Mouse (Mus musculus): ENCODE results near the gene Tsnax. TPM values are rescaled to one million over a fixed set of nuclear protein-coding genes. Genes with fewer than 3 reads are reported as not detected.

The Tsnax gene
- total RNA-seq, 2 experiments from 2014 or later, result 70.9 to 77.4 TPM

GRCm38 (mm10) chr8:125075389-125075788, 62.6 kb downstream of the Tsnax start:
- DNase-seq, result no peak
- intact Hi-C loops (cut with DNase I), result no loop called here

GRCm38 (mm10) chr8:125077326-125077725, 64.5 kb downstream of the Tsnax start:
- no peak for DNase-seq
- intact Hi-C loops (cut with DNase I), result no loop called here

GRCm38 (mm10) chr8:125078771-125079384, 66.1 kb downstream of the Tsnax start:
- DNase-seq, result peak; percentile 91
- intact Hi-C loops (cut with DNase I), result no loop called here

- peak; percentile 31 for DNase-seq
- intact Hi-C loops (cut with DNase I), result no loop called here
These were observed 67.9 kb downstream of the Tsnax start for GRCm38 (mm10) chr8:125080388-125081344.

GRCm38 (mm10) chr8:125083746-125084145, 70.9 kb downstream of the Tsnax start:
- intact Hi-C loops (cut with DNase I), result no loop called here
- peak; percentile 63 for DNase-seq

Small RNA genes within 50 kb of the gene (microRNA-seq; reads per million reads assigned to microRNA genes)
- gene Gm22197, result not detected

Other genes with a start within 250 kb of the Tsnax start
- 100 to 1,000 TPM; 251 to 271 TPM for gene Trim67, start 219.9 kb upstream of the Tsnax start, total RNA-seq (2021)
- 10 to 100 TPM; 62.1 to 69.6 TPM for gene Gnpat, start 150.0 kb upstream of the Tsnax start, total RNA-seq (2021)
- gene 2810004N23Rik, start 149.9 kb upstream of the Tsnax start, total RNA-seq (2021), result 10 to 100 TPM; 21.2 to 24.2 TPM
- 10 to 100 TPM; 32.8 to 33.8 TPM for gene Exoc8, start 115.3 kb upstream of the Tsnax start, total RNA-seq (2021)
- 10 to 100 TPM; 17.2 to 17.6 TPM for gene Sprtn, start 115.1 kb upstream of the Tsnax start, total RNA-seq (2021)
- 10 to 100 TPM; 57.0 to 59.0 TPM for gene Egln1, start 63.7 kb upstream of the Tsnax start, total RNA-seq (2021)
- gene Disc1, start 41.2 kb downstream of the Tsnax start, total RNA-seq (2021), result 1 to 10 TPM; 3.9 to 4.4 TPM

Measured in left cerebral cortex, postnatal 4 days (tissue).